Mouse (Mus musculus) naive thymus-derived CD4-positive, alpha-beta T cell, adult 5 months (primary cell): ENCODE data around the gene 4931406P16Rik. TPM values are rescaled to one million over a fixed set of nuclear protein-coding genes. Genes with fewer than 3 reads are reported as not detected.

ENCODE experiments used
- polyA plus RNA-seq: library from polyadenylated mRNA; unstranded; fragments of 100-300 nt; shearing (Covaris generic); gene quantifications from one replicate; pipeline ENCODE4 v1.2.1, GENCODE M21; 2017

Gene 4931406P16Rik
- polyA plus RNA-seq, result 44.9 TPM

GRCm38 (mm10) chr7:34313443-34313875, at the start of gene 4931406P16Rik:
4931406P16Rik (minus strand) TSS chr7:34313551.

GRCm38 (mm10) chr7:34250738-34251137, 62.6 kb downstream of the 4931406P16Rik start, which contains the start of gene Gm6096:
Gm6096 (plus strand) TSS chr7:34251038.

GRCm38 (mm10) chr7:34230116-34230515, 83.2 kb downstream of the 4931406P16Rik start, which contains the start of gene Gpi1:
Gpi1 (minus strand) TSS chr7:34230336.

GRCm38 (mm10) chr7:34196132-34197128, 116.9 kb downstream of the 4931406P16Rik start, which contains the start of gene Pdcd2l:
Pdcd2l (minus strand) TSS chr7:34196661.

Other genes starting within 250 kb of the 4931406P16Rik start
- not detected for gene Scgb1b30, start 218.1 kb downstream of the 4931406P16Rik start, polyA plus RNA-seq
- gene Wtip, start 180.3 kb downstream of the 4931406P16Rik start, polyA plus RNA-seq, result not detected
- 122 TPM for gene Uba2, start 144.0 kb downstream of the 4931406P16Rik start, polyA plus RNA-seq
- 54.2 TPM for gene Pdcd2l, start 116.9 kb downstream of the 4931406P16Rik start, polyA plus RNA-seq
- 207 TPM for gene Gpi1, start 83.2 kb downstream of the 4931406P16Rik start, polyA plus RNA-seq
- gene Gm6096, start 62.5 kb downstream of the 4931406P16Rik start, polyA plus RNA-seq, result 1.6 TPM
- 173 TPM for gene Lsm14a, start 79.8 kb upstream of the 4931406P16Rik start, polyA plus RNA-seq